Mouse (Mus musculus) lung, adult 2 months (tissue): Measurements from ENCODE around the gene Arfip2.

Experiments
- CTCF ChIP-seq: fragments of 200-500 bp; IDR thresholded peaks from 2 replicates; pipeline ENCODE4 v1.5.1; 2011; ENCODE audit warnings: mild to moderate bottlenecking, low read length, control low read depth; ENCODE audit not compliant: insufficient read depth
- POLR2A ChIP-seq: fragments of 200-500 bp; IDR thresholded peaks from 2 replicates; pipeline ENCODE4 v1.6.1; 2011; ENCODE audit warnings: low read depth, mild to moderate bottlenecking, control low read depth, low read length, borderline replicate concordance; ENCODE audit errors: extremely low read depth

- TF ChIP-seq CTCF = no peak
- TF ChIP-seq POLR2A = no peak
Measured at GRCm38 (mm10) chr7:105638776-105639175, 1.4 kb downstream of the Arfip2 start.
